Mouse (Mus musculus) CH12.LX (cell line): ENCODE results near the gene Pdzd2. TPM values are rescaled to one million over a fixed set of nuclear protein-coding genes. Genes with fewer than 3 reads are reported as not detected.

Experiments
- DNase-seq: peaks from one replicate; pipeline ENCODE4 v3.0.0-alpha.2; 2013; ENCODE audit errors: extremely low read depth
- H3K27ac ChIP-seq: 2 replicates; pipeline ENCODE4 v1.5.1; 2012; ENCODE audit warnings: low read depth, mild to moderate bottlenecking, control low read depth, moderate library complexity; ENCODE audit not compliant: insufficient read depth
- H3K27me3 ChIP-seq: replicated peaks from 2 replicates; pipeline ENCODE3; 2012; ENCODE audit warnings: inconsistent platforms
- H3K36me3 ChIP-seq, 2 experiments: replicated peaks in 1 of 2; 2 replicates each; pipeline versions ENCODE3 to v1.6.1; 2012; ENCODE audit warnings: inconsistent platforms in 1 of 2, low read length in 1 of 2, mild to moderate bottlenecking in 1 of 2, mixed read lengths in 1 of 2, moderate library complexity in 1 of 2; ENCODE audit not compliant: control insufficient read depth in 1 of 2, insufficient read depth in 1 of 2
- H3K4me1 ChIP-seq, 2 experiments: 2 replicates each; pipeline ENCODE4 v1.6.1; 2012; ENCODE audit warnings: inconsistent platforms in 1 of 2, moderate library complexity in 1 of 2; ENCODE audit not compliant: insufficient read depth in 2 of 2, control insufficient read depth in 1 of 2
- H3K4me2 ChIP-seq: 2 replicates; pipeline ENCODE4 v1.6.1; 2012; ENCODE audit warnings: low read depth, mild to moderate bottlenecking, control low read depth; ENCODE audit not compliant: poor library complexity, insufficient read depth, severe bottlenecking
- H3K4me3 ChIP-seq, 3 experiments: fragments of 150-350 bp in 1 of 3; sonication (generic) in 1 of 3; replicated peaks in 1 of 3; 2 replicates each; pipeline versions ENCODE3 to v1.5.1; 2011 to 2012; ENCODE audit warnings: low read depth in 2 of 3, low read length in 2 of 3, mild to moderate bottlenecking in 2 of 3, moderate library complexity in 2 of 3, control low read depth in 1 of 3, improper control_type of control experiment in 1 of 3, inconsistent platforms in 1 of 3, mixed read lengths in 1 of 3; ENCODE audit not compliant: poor library complexity in 1 of 3
- H3K79me2 ChIP-seq: replicated peaks from 2 replicates; pipeline ENCODE4 v1.6.1; 2012; ENCODE audit warnings: mild to moderate bottlenecking, moderate library complexity; ENCODE audit not compliant: control insufficient read depth, poor library complexity, insufficient read depth, severe bottlenecking; ENCODE audit errors: extremely low read depth
- H3K9ac ChIP-seq: 2 replicates; pipeline ENCODE4 v1.6.1; 2012; ENCODE audit warnings: low read depth, mild to moderate bottlenecking, control low read depth, moderate library complexity; ENCODE audit not compliant: insufficient read depth
- H3K9me3 ChIP-seq: replicated peaks from 2 replicates; pipeline ENCODE3; 2012; ENCODE audit warnings: low read length, inconsistent platforms, mixed read lengths
- CHD2 ChIP-seq: IDR thresholded peaks from 2 replicates; pipeline ENCODE4 v1.6.1; 2011; ENCODE audit warnings: low read length, improper control_type of control experiment
- ELF1 ChIP-seq: IDR thresholded peaks from 2 replicates; pipeline ENCODE4 v1.6.1; 2014; ENCODE audit warnings: low read depth, mild to moderate bottlenecking, inconsistent platforms, low read length, improper control_type of control experiment
- ETS1 ChIP-seq: conservative IDR thresholded peaks from 2 replicates; pipeline ENCODE4 v1.6.1; 2012; ENCODE audit warnings: low read depth, mild to moderate bottlenecking, inconsistent platforms, low read length, improper control_type of control experiment, moderate library complexity
- GABPA ChIP-seq: IDR thresholded peaks from 2 replicates; pipeline ENCODE4 v1.6.1; 2012; ENCODE audit warnings: low read depth, low read length, improper control_type of control experiment, inconsistent platforms; ENCODE audit not compliant: insufficient replicate concordance
- HCFC1 ChIP-seq: IDR thresholded peaks from 2 replicates; pipeline ENCODE4 v1.6.1; 2012; ENCODE audit warnings: low read depth, mild to moderate bottlenecking, inconsistent platforms, low read length, improper control_type of control experiment
- KAT2A ChIP-seq: IDR thresholded peaks from 2 replicates; pipeline ENCODE4 v1.6.1; 2012; ENCODE audit warnings: low read length, improper control_type of control experiment, inconsistent platforms; ENCODE audit not compliant: insufficient replicate concordance
- MXI1 ChIP-seq: IDR thresholded peaks from 2 replicates; pipeline ENCODE4 v1.6.1; 2011; ENCODE audit warnings: mild to moderate bottlenecking, low read depth, low read length, improper control_type of control experiment
- NRF1 ChIP-seq: IDR thresholded peaks from 2 replicates; pipeline ENCODE4 v1.6.1; 2014; ENCODE audit warnings: low read depth, mild to moderate bottlenecking, inconsistent platforms, low read length, improper control_type of control experiment, moderate library complexity
- POLR2A ChIP-seq: IDR thresholded peaks from 2 replicates; pipeline ENCODE4 v1.6.1; 2011; ENCODE audit warnings: low read depth, mild to moderate bottlenecking, improper control_type of control experiment, low read length
- POLR2AphosphoS2 ChIP-seq: IDR thresholded peaks from 2 replicates; pipeline ENCODE4 v1.6.1; 2011; ENCODE audit warnings: low read depth, low read length, improper control_type of control experiment
- RCOR1 ChIP-seq: conservative IDR thresholded peaks from 2 replicates; pipeline ENCODE4 v1.6.1; 2012; ENCODE audit warnings: low read depth, mild to moderate bottlenecking, inconsistent platforms, low read length, improper control_type of control experiment
- TBP ChIP-seq: conservative IDR thresholded peaks from 2 replicates; pipeline ENCODE4 v1.6.1; 2011; ENCODE audit warnings: low read depth, low read length, improper control_type of control experiment
- USF2 ChIP-seq: conservative IDR thresholded peaks from 2 replicates; pipeline ENCODE4 v1.6.1; 2011; ENCODE audit warnings: low read depth, low read length, improper control_type of control experiment
- dilution Hi-C: fragments of 300-500 bp; cut with MboI; formaldehyde crosslinking; loops from 2 replicates; pipeline ENCODE4 v1.14.3; 2020; ENCODE audit warnings: low sequenced_read_pairs; ENCODE audit not compliant: extremely low pct_unique_long_range_greater_than_20kb, extremely low pct_ligation_motif_present
- in situ Hi-C: fragments of 300-500 bp; cut with MboI; formaldehyde crosslinking; loops from 3 replicates; pipeline ENCODE4 v1.14.3; 2019; ENCODE audit warnings: low sequenced_read_pairs, low pct_ligation_motif_present, low pct_unique_long_range_greater_than_20kb, mixed read lengths
- polyA plus RNA-seq: library from polyadenylated mRNA; unstranded; fragments of >175 nt; gene quantifications from 2 replicates; pipeline ENCODE4 v1.2.1, GENCODE M21; 2012; ENCODE audit warnings: low read depth; ENCODE audit not compliant: insufficient read length
- total RNA-seq, 2 experiments: library from RNA; depleted of rRNA; stranded (reverse); fragments of 300-350 nt in 1 of 2; fragments of >200 nt in 1 of 2; gene quantifications; 2 replicates each; pipeline ENCODE4 v1.2.3; 2012 to 2014

The Pdzd2 gene
- total and polyA plus RNA-seq, 3 experiments: 0.04 to 0.24 (median 0.17) TPM

DNA sequence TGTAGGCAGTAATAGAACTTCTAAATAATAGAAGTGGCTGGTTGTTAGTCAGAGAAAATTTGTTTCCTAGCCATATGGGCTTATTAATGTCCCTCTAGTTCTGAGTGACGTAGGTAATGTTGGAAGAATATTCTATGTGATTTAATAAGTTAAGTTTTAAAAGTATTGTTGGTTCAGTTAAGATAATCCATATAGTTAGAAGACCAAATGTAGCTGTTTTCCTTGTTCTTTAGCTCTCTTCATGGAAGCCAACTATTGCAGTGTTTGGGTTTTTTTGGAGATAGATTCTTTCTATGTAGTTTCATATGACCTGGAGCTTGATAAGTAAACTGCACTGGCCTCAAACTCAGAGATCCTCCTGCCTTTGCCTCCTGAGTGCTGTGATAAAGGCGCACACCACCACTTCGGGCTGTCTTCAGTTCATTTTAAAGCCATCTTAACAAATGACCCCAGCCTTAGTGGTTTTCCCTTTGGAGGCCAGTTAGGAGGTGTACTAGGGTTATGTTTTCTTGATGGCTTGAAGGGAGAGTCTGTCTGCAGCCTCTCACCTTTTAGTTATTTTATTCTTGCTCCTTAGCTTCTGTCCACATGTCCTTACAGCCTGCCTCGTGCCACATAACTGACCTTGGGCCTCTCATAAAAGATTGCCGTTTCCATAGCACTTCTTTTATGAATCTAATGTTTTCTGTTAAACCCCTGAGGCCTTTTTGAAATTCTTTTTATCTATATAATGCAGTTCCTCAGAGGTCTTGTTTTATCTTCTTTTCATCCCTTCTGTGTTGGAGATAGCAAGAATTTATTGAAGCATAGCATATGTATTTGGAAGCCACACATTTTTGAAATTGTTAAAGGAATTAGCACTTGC, 399.0 kb downstream of the Pdzd2 start:
- dilution Hi-C loops: no loop called here
- in situ Hi-C loops: no loop called here
- Histone ChIP-seq H3K36me3 (peaks cover 23 to 68% of the 10 kb centered on the region in 2 experiments), H3K9me3 (no peaks in the 10 kb centered on the region), H3K4me1 (no peaks in the 10 kb centered on the region), H3K79me2 (peaks cover 43% of the 10 kb centered on the region), H3K4me2 (no peak overlapping the region), H3K9ac (no peak overlapping the region), H3K27me3 (no peaks in the 10 kb centered on the region), H3K4me3 (no peak overlapping the region), H3K27ac (no peak overlapping the region)
- no peak for DNase-seq
- no peak for TF ChIP-seq NRF1
- no peak for TF ChIP-seq ETS1
- TF ChIP-seq MXI1: no peak
- TF ChIP-seq RCOR1: no peak
- no peak for TF ChIP-seq CHD2
- TF ChIP-seq POLR2AphosphoS2: no peak
- TF ChIP-seq KAT2A: no peak
- no peak for TF ChIP-seq GABPA

- Histone ChIP-seq H3K9me3 (no peaks in the 10 kb centered on the region), H3K4me2 (no peak overlapping the region), H3K27ac (no peak overlapping the region), H3K27me3 (no peaks in the 10 kb centered on the region), H3K79me2 (peaks cover 65% of the 10 kb centered on the region), H3K4me3 (no peak overlapping the region), H3K4me1 (peaks cover 0 to 11% of the 10 kb centered on the region in 2 experiments; a peak in 2 of 4 replicates), H3K36me3 (peaks cover 8 to 58% of the 10 kb centered on the region in 2 experiments), H3K9ac (no peak overlapping the region)
- no peak for DNase-seq
- TF ChIP-seq HCFC1 (no peak), GABPA (no peak), POLR2A (no peak), ELF1 (no peak), USF2 (no peak), TBP (no peak)
- dilution Hi-C loops (no loop called here), in situ Hi-C loops (no loop called here)
Measured at GRCm38 (mm10) chr15:12337779-12338137, 402.0 kb downstream of the Pdzd2 start.
